Mouse (Mus musculus) macrophage (primary cell): ENCODE results near the gene Pgm5. TPM values are rescaled to one million over a fixed set of nuclear protein-coding genes. Genes with fewer than 3 reads are reported as not detected.
A peak's percentile ranks its signal among the peaks of the same experiment; 100 is the strongest.
"Not testable (repeated sequence)": the region's sequence is repeated elsewhere in the genome, so short reads cannot be mapped to it uniquely, and the experiment has no call there.

ENCODE experiments used
- H3K27ac ChIP-seq: fragments of 350-480 bp; formaldehyde crosslinking; 2 replicates; pipeline ENCODE4 v1.9.0; 2021
- H3K36me3 ChIP-seq: fragments of 350-480 bp; formaldehyde crosslinking; 2 replicates; pipeline ENCODE4 v1.9.0; 2021; ENCODE audit errors: inconsistent target
- H3K4me3 ChIP-seq: fragments of 350-480 bp; formaldehyde crosslinking; 2 replicates; pipeline ENCODE4 v1.9.0; 2021; ENCODE audit errors: inconsistent target
- H3K79me2 ChIP-seq: fragments of 350-480 bp; formaldehyde crosslinking; 2 replicates; pipeline ENCODE4 v1.9.0; 2021; ENCODE audit errors: inconsistent target
- WGBS: methylation state at CpG from one replicate; pipeline ENCODE4 v1.1.7; 2026; ENCODE audit warnings: inconsistent platforms; ENCODE audit not compliant: missing documents; 5-methylcytosine and 5-hydroxymethylcytosine counted together
- polyA plus RNA-seq: library from polyadenylated mRNA; stranded (reverse); fragments of 250-400 nt; gene quantifications from 3 replicates; pipeline ENCODE4 v1.2.4, GENCODE M21; 2018; ENCODE audit warnings: inconsistent platforms

Gene Pgm5
- polyA plus RNA-seq, 1 experiment from 2014 or later = 0.07 TPM

DNA sequence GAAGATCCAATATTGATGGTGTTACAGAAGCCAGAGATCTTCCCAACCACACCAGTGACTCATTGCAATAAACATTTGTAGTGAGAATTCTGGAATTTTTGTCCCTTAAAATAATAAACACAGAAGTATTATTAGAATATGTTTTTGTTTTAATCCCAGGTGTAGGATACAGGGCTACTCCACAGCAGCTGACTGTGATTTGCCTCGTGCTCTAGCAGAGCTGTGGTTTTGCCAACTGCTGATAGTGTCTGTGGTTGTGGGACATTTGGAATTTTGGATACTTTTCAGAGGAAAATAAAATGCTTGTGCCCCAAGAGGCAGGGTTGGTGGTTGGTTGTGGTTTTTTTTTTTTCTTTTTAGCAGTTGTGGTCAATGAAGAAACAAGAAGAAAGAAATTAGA is 143.6 kb downstream of the Pgm5 start:
- Histone ChIP-seq H3K79me2 (no peaks in the 10 kb centered on the region), H3K27ac (no peak overlapping the region), H3K36me3 (no peaks in the 10 kb centered on the region), H3K4me3 (no peak overlapping the region)
- 50% methylated on average over 1 of the region's 1 CpGs for whole genome bisulfite sequencing

DNA sequence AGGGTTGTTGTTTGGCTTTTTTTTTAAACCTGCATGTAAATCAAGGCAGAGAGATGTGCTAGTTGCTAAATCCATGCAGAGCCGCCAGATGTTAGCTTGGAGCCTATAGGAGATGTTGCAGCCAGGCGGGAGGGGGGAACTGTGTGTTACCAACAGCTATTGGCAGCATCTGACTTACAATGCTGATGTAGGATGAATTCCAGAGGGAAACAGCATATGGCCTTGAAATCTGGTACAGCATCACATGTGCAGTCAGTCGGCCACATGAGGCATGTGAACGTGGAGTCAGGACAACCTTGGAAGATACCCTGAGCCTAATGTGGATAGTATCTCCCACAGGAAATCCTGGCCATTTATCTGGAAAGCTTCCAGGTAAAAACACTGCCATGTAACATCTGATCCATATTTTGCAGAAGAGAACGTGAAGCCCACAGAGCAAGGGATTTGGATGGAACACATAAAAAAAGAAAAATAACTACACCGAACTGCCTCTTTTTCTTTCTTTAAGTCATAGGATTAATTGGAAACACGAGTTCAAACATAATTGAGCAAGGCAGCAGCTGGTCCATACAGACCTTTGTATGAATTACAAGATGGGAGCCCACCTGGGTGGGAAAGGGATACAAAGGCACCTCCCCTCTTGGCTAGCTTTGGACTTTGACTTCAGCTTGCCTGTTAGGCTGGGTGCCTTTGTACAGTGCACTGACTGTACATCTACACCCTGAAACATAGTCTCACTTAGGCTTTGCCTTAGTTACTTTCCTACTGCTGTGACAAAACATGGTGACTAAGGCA is 145.2 kb downstream of the Pgm5 start:
- WGBS = 99% methylated on average over 7 of the region's 7 CpGs
- no peak overlapping the region for H3K4me3 ChIP-seq
- no peaks in the 10 kb centered on the region for H3K79me2 ChIP-seq
- no peak overlapping the region for H3K27ac ChIP-seq
- H3K36me3 ChIP-seq = no peaks in the 10 kb centered on the region

DNA sequence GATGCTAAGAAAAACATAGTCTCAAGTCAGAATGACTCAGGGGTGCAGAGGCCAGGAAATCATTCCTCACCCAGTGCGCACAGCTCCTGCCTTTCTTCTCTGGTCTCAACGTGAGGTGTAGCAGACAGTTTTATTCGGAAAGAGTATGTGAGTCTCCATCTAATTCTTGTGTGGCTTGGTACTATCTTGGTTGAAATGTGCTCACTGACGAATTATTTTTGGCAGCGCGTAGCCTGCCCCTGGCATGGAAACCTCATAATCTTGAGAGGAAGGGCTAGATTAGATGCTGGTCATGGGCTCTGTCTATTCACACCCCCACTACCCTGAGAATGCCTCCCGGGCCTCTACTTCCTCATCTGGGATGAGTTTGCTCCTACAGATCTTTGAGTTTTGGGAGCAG is 153.6 kb downstream of the Pgm5 start:
- H3K4me3 ChIP-seq = no peak overlapping the region
- H3K36me3 ChIP-seq = no peaks in the 10 kb centered on the region
- H3K79me2 ChIP-seq = no peaks in the 10 kb centered on the region
- WGBS = 72% methylated on average over 7 of the region's 7 CpGs
- H3K27ac ChIP-seq = peak overlapping the region; percentile 62

DNA sequence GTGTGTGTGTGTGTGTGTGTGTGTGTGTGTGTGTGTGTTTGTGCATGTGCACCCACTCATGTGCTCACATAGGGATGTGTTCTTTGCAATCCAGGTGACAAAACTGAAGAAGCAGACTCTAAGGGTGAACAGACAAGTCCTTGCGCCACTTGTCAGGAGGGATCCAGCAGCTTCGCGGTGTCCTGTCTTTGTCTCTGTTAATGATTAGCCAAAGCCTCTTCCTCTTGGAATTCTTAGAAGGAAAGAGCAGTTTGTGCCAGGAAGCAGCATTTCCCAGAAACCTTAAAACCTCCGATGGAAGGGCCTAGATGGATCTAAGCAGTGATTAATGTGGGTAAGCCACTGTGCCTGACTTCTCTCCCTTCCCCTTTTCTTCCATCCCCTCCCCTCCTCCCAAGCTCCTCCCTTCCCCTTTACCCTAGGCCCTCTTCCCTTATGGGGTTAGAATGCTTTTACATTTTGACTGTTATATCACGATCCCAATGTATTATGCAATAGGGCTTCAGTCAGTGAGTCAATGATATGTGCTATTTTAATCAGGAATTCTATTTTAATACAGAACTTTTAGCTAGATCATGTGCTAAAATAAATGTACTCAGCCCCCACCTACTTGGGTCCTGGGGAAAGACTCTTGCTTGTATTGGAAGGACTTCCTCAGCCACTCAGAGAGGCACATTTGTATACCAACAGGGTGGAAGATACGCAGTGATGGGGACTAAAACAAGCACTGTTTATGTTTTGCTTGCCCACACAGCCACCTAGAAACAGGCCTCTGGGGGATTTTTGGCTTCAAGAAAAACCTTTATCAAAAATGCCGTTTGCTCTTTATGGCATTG is 154.4 kb downstream of the Pgm5 start:
- no peaks in the 10 kb centered on the region for H3K36me3 ChIP-seq
- 65% methylated on average over 7 of the region's 7 CpGs for WGBS
- H3K4me3 ChIP-seq = no peak overlapping the region
- no peaks in the 10 kb centered on the region for H3K79me2 ChIP-seq
- H3K27ac ChIP-seq = peak overlapping the region; percentile 62

DNA sequence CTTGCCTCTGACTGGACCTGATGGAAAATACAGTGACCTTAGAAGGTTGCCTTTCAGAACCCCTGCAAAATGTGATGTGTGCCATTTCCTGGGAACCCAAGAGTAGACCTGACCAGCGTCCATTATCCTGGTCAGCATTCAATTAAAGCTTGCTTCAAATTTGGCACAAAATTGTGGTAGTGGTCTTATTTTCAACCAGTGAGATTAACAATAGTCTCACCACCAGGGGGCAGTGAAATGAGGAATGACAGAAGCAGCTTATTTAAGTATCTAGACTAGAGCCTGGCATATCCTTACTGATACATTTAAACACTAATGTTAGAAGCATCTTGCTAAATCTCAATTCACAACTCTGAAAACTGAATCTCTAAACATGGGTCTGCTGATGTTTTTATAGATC is 156.3 kb downstream of the Pgm5 start:
- Histone ChIP-seq H3K79me2 (no peaks in the 10 kb centered on the region), H3K4me3 (no peak overlapping the region), H3K27ac (no peak overlapping the region), H3K36me3 (no peaks in the 10 kb centered on the region)
- 94% methylated on average over 1 of the region's 1 CpGs for WGBS

DNA sequence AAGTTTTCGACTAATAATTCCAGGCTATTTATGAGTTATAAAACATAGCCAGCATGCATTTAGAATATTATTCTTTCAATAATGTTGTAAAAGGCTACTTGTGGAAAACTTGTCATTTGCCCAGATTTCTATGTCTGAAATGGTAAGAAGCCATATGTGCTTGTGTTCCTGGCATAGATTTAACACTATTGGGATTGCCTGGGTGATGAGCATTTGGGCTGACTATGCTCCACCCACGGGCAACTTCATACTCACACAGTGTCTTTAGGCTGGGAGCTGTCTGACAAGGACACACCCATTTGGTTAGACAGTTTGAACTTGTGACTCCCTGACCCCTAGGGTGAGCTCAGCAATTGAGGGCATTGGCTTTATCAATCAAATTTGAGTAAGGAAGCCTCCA is 157.3 kb downstream of the Pgm5 start:
- Histone ChIP-seq H3K79me2 (no peaks in the 10 kb centered on the region), H3K36me3 (no peaks in the 10 kb centered on the region), H3K27ac (0 out of 2 replicates have a peak overlapping the region, but pooled peaks have one; percentile 19), H3K4me3 (no peak overlapping the region)
- WGBS = 83% methylated on average over 2 of the region's 2 CpGs

DNA sequence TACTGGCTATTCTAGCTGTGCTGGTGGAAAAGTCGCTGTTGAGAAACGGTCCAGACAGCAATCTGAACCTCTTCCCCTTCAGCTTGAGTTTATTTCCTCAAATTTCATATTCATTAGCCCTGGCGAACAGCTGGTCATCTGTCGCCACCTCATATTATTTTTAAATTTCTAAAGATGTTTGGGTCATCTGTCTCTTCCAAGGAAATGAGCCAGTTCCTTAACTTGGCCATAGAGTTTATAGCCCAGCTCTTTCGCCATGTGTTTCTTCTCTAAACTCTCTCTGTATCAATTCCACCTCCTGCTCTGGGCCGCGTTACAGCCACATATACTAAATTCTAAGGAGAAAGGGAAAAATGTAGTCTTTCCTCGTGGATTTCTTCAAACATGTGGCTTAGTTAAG is 158.0 kb downstream of the Pgm5 start:
- Histone ChIP-seq H3K27ac (peak overlapping the region; percentile 19; the same call in 1 of the 2 replicates), H3K4me3 (no peak overlapping the region), H3K36me3 (no peaks in the 10 kb centered on the region), H3K79me2 (no peaks in the 10 kb centered on the region)
- WGBS = 40% methylated on average over 8 of the region's 8 CpGs

DNA sequence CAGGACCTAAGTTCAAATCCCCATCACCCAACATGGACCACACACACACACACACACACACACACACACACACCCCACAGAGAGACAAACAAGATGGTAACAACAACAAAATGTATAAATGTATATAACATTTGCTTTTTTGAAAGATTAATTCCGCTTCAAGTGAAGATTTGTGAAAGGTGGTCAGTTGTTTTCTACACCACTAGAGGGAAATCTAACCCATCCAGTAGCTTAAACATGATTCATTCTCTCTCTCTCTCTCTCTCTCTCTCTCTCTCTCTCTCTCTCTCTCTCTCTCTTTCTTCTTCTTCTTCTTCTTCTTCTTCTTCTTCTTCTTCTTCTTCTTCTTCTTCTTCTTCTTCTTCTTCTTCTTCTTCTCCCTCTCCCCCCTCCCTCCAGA is 158.5 kb downstream of the Pgm5 start:
- H3K27ac ChIP-seq = peak overlapping the region; percentile 19
- not testable (repeated sequence) for H3K79me2 ChIP-seq, H3K4me3 ChIP-seq, H3K36me3 ChIP-seq
- WGBS = no CpG with 5 or more reads among the region's 1 CpGs

DNA sequence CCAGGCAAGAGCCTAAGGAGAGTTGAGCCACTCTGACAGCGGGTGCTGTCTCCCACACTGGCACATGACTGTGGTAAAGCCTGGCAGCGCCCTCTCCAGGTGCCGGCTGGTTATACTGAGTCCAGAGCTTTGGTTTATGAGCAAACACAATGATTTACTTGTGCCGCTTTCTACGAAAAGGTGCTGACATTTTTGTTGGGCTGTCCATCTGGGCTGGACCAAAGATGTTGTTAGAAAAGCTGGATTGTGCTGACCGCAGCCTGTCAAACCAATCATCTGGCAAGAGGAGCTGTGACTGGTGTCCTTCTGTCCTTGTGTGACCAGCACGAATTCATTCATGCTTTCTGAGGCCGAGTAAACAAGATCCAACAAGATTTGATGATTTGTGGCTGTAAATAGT is 159.9 kb downstream of the Pgm5 start:
- Histone ChIP-seq H3K27ac (no peak overlapping the region), H3K4me3 (no peak overlapping the region), H3K36me3 (no peaks in the 10 kb centered on the region), H3K79me2 (no peaks in the 10 kb centered on the region)
- WGBS = 91% methylated on average over 8 of the region's 8 CpGs

DNA sequence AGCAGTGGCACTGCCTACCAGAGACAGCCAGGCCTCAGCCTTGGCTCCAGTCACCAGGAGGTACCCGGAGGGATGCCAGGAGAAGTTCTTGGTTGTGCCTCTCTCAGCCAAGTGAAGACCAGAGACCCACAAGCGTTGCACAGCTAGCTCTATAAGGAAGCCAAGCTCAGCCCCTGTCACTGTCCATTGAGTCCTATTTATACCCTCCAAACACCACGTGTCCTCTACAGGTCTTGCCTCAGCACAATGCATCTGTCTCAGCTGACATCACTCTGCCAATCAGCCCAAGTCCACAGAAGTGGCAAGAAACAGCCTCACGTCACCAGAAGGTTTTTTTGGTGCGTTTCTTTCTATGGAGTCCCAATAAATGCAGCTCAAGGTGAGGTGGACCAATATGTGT is 161.0 kb downstream of the Pgm5 start:
- Histone ChIP-seq H3K36me3 (no peaks in the 10 kb centered on the region), H3K4me3 (no peak overlapping the region), H3K27ac (no peak overlapping the region), H3K79me2 (no peaks in the 10 kb centered on the region)
- 98% methylated on average over 5 of the region's 5 CpGs for WGBS

DNA sequence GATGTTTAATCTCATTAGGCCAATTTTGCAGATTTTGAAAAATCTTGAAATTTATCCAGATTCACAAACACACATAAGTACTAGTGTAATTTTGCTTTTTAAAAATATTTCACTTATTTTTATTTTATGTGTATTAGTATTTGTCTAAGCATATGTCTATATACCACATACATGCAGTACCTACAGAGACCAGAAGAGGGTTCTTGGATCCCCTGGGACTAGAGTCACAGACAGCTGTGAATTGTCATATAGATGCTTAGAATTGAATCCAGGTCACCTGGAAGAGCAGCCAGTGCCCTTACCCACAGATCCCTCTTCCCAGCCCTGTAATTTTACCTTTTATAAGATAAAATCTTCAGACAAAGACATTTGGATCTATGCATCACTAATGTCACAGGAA is 161.7 kb downstream of the Pgm5 start:
- Histone ChIP-seq H3K27ac (no peak overlapping the region), H3K36me3 (no peaks in the 10 kb centered on the region), H3K79me2 (no peaks in the 10 kb centered on the region), H3K4me3 (no peak overlapping the region)

DNA sequence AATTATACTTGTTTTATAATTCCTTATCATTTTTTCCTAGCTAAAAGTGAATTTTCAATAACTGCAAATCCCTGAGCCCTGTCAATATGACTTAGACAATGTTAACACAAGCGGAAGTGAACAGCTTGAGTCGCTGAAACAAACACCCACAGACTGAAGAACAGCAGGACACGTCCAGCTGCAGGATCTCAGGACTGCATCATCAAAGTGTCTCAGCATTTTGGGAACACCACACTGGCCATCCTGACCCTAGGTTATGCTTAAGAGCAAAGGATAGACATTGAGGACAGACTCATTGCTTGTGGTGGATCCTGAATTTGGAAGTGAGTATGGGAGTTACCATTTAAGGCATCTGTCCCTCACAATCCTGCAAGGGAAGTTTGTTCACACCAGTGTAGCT is 162.5 kb downstream of the Pgm5 start:
- 81% methylated on average over 3 of the region's 3 CpGs for WGBS
- Histone ChIP-seq H3K36me3 (no peaks in the 10 kb centered on the region), H3K4me3 (no peak overlapping the region)

DNA sequence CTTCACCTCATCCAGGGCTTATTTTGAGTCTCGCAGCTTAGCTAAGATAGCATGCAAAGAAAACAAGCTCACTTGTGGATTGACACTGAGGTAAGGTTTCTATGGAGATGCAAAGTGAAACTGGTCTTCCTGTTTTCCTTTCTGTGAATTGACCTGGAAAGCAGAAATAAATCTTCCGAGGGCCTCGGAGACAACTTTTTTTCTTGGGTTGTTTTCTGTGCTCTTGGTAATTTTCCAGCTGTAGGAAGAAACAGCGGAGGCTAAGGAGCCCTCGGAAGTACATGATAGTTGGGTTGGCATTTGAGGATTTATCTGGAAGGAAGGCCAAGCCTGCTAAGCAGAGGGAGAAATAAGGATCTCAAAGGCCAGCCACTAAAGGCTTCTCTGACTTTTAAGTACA is 163.0 kb downstream of the Pgm5 start:
- no peaks in the 10 kb centered on the region for H3K79me2 ChIP-seq
- H3K36me3 ChIP-seq = no peaks in the 10 kb centered on the region
- H3K4me3 ChIP-seq = no peak overlapping the region
- WGBS = 12% methylated on average over 5 of the region's 5 CpGs
- H3K27ac ChIP-seq = no peak overlapping the region

More for the DNA sequence above, 162.5 kb downstream of the Pgm5 start:
- no peaks in the 10 kb centered on the region for H3K79me2 ChIP-seq
- H3K27ac ChIP-seq = no peak overlapping the region

DNA sequence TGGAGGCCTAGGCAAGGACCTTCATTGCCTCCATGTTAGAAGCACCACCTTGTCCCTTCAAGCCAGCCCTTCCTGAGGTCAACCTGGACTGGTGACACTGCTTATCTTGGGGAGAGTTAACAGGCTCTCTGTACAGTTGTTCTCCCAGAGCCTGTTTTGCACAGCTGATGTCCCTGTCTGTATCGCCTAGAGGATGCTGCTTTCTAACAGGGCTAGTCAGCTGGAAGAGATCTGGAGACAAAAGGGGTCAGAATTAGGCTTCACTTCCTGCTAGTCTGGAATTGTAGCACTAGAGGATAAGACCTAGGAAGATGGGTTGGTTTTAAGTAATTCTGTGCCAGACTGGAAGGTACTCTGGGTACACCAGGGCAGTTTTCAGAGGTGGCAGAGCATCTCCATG is 163.7 kb downstream of the Pgm5 start:
- 90% methylated on average over 1 of the region's 1 CpGs for WGBS
- no peaks in the 10 kb centered on the region for H3K79me2 ChIP-seq
- no peak overlapping the region for H3K4me3 ChIP-seq
- H3K36me3 ChIP-seq = no peaks in the 10 kb centered on the region
- H3K27ac ChIP-seq = no peak overlapping the region

DNA sequence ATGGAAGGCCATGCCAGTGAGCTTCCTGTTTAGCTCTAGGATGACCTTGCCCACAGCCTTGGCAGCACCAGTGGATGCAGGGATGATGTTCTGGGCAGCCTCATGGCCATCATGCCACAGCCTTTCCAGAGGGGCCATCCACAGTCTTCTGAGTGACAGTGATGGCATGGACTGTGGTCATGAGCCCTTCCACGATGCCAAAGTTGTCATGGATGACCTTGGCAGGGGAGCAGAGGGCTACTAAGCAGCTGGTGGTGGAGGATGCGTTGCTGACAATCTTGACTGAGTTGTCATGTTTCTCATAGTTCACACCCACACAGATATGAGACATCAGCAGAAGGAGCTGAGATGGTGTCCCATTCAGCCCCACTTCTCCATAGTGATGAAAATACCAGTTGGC is 169.0 kb downstream of the Pgm5 start:
- Histone ChIP-seq H3K79me2 (no peaks in the 10 kb centered on the region), H3K27ac (no peak overlapping the region), H3K36me3 (no peaks in the 10 kb centered on the region), H3K4me3 (no peak overlapping the region)
- WGBS = 95% methylated on average over 2 of the region's 2 CpGs
